Mouse (Mus musculus) liver, embryonic 14.5 days (tissue): ENCODE data around the gene Elmo1.

Experiments used
- CTCF ChIP-seq: IDR thresholded peaks from 2 replicates; pipeline ENCODE4 v1.5.1; 2016; ENCODE audit warnings: antibody characterized with exemption, low read depth, control low read depth
- EP300 ChIP-seq: IDR thresholded peaks from 2 replicates; pipeline ENCODE4 v1.6.1; 2016; ENCODE audit warnings: antibody characterized with exemption, low read depth

- no peak for TF ChIP-seq EP300
- no peak for TF ChIP-seq CTCF
These were observed 508.2 kb downstream of the Elmo1 start for GRCm38 (mm10) chr13:20598618-20599017.
